Mouse (Mus musculus): Measurements from ENCODE around the gene Slc6a19. TPM values are rescaled to one million over a fixed set of nuclear protein-coding genes. Genes with fewer than 3 reads are reported as not detected.

The Slc6a19 gene
- polyA plus RNA-seq, 1 experiment from 2014 or later = not detected

DNA sequence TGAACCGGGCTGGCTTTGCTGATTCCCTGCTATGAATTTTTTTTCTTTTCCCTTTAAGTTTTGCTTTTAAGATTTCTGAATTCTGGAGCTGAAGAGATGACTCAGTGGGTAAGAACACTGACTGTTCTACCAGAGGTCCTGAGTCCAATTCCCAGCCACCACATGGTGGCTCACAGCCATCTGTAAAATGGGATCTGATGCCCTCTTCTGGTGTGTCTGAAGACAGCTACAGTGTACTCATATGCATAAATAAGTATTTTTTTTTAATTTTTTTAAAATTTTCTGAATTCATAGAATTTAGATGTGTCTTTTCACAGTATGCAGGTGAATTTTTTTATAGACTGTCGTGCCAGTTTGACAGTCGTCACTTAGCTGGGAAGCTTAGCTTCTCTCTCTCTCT, 72.8 kb downstream of the Slc6a19 start:
- Histone ChIP-seq H3K4me1 (replicated peaks; ENCODE audit: control insufficient read depth, insufficient read depth, low read length) (0 out of 2 replicates have a peak, but pooled peaks cover 2% of the 10 kb centered on the region), H3K36me3 (ENCODE audit: control insufficient read depth, insufficient read depth, low read length) (no peaks in the 10 kb centered on the region; the same call in 1 of the 2 replicates)
- ATAC-seq (replicated peaks; ENCODE audit: low FRiP score) = no peak

More for the DNA sequence above, 72.8 kb downstream of the Slc6a19 start:
- no peak for DNase-seq (ENCODE audit: low spot score)
- 98% methylated on average over 3 of the region's 3 CpGs for WGBS
- H3K27me3 ChIP-seq (ENCODE audit: control insufficient read depth, insufficient read depth, low read length) = no peaks in the 10 kb centered on the region
- no peak overlapping the region for H3K4me2 ChIP-seq (ENCODE audit: low read depth, low read length, severe bottlenecking)
- no peak overlapping the region for H3K27ac ChIP-seq (ENCODE audit: low read depth, low read length)
- no peaks in the 10 kb centered on the region for H3K9me3 ChIP-seq (ENCODE audit: control insufficient read depth, low read length)
- H3K9ac ChIP-seq (ENCODE audit: low read length) = no peak overlapping the region
- H3K4me3 ChIP-seq (ENCODE audit: low read depth, low read length) = no peak overlapping the region

Other genes starting within 250 kb of the Slc6a19 start
- gene Lpcat1, start 237.7 kb downstream of the Slc6a19 start, polyA plus RNA-seq (2014; fragmentation: Nextera tagmentation; extraction: Ambion mirVana) = 64.3 and 68.0 TPM in 2 replicates
- gene Slc6a3, start 168.1 kb downstream of the Slc6a19 start, polyA plus RNA-seq (2014; fragmentation: Nextera tagmentation; extraction: Ambion mirVana) = 0.08 and 0.75 TPM in 2 replicates
- gene Clptm1l, start 100.9 kb downstream of the Slc6a19 start, polyA plus RNA-seq (2014; fragmentation: Nextera tagmentation; extraction: Ambion mirVana) = 108 and 122 TPM in 2 replicates
- 5.7 and 7.1 TPM in 2 replicates for gene Tert, start 78.0 kb downstream of the Slc6a19 start, polyA plus RNA-seq (2014; fragmentation: Nextera tagmentation; extraction: Ambion mirVana)
- not detected in 2 replicates for gene Slc6a18, start 26.8 kb downstream of the Slc6a19 start, polyA plus RNA-seq (2014; fragmentation: Nextera tagmentation; extraction: Ambion mirVana)
- 55.6 and 60.2 TPM in 2 replicates for gene Slc12a7, start 28.2 kb upstream of the Slc6a19 start, polyA plus RNA-seq (2014; fragmentation: Nextera tagmentation; extraction: Ambion mirVana)
- gene Nkd2, start 142.8 kb upstream of the Slc6a19 start, polyA plus RNA-seq (2014; fragmentation: Nextera tagmentation; extraction: Ambion mirVana) = 12.3 and 13.5 TPM in 2 replicates
- gene Trip13, start 232.9 kb upstream of the Slc6a19 start, polyA plus RNA-seq (2014; fragmentation: Nextera tagmentation; extraction: Ambion mirVana) = 59.9 and 60.0 TPM in 2 replicates
- gene Brd9, start 232.9 kb upstream of the Slc6a19 start, polyA plus RNA-seq (2014; fragmentation: Nextera tagmentation; extraction: Ambion mirVana) = 73.2 and 73.4 TPM in 2 replicates

Measured in forebrain, embryonic 11.5 days (tissue).